Mouse (Mus musculus): ENCODE data around the gene Lpp.

Lpp gene

DNA sequence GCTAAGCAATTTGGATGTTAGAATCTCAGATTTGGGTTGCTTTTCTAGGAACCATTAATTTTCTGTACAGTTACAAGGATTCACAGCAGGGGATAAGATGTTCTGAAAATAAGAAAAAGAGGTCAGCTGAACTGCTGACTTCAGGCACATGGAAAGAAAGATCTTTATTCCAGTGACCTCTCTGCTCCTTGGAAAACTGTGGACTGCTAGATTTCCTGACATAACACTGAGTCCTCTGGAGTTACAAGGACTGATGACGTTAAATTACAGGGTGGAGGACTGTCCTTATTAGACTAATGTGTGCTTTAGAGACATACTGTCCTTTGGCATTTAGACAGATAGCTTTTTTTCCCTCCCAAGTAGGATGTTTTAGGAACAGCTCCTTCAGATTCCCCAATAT, 77.3 kb downstream of the Lpp start:
- no peak for DNase-seq (ENCODE audit: low spot score in 2 of 2)

DNA sequence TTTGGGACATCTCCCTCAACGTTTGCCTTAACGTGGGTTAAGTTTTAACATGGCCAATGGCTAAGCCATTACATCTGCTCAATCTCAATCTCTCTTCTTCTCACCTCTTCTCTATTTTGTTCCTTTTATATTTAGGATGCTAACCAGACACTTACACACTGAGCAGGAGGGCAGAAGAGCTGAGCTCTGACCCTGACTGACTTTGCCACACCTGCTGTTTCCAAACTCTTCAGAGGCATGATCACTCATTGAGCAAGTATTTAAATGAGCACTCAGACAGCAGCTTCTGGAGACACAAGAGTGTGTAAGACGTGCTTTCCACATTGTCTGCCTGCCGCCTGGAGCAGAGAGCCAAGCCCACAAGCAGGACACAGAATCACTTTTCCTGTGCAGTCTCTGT, 77.7 kb downstream of the Lpp start:
- no peak for DNase-seq (ENCODE audit: low spot score in 2 of 2)

DNA sequence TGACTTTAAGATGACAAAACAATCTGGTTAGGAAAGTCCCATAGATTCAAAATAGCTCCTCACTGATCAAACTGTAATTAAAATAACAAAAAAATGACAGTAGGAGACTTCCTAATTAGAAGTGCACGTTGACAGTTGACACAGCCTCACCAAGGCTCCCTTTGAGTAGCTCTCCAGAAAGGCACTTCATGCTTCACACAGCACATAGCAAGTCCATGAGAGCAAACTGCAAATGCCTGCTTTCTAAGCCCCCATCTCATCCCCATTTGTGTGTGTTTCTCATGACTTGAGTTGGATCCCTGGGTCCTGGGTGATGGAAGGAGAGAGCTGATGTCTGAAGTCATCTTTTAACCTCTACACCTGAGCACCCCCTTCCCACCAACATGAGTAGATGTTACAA, 78.5 kb downstream of the Lpp start:
- DNase-seq (ENCODE audit: low spot score in 2 of 2), result no peak

DNA sequence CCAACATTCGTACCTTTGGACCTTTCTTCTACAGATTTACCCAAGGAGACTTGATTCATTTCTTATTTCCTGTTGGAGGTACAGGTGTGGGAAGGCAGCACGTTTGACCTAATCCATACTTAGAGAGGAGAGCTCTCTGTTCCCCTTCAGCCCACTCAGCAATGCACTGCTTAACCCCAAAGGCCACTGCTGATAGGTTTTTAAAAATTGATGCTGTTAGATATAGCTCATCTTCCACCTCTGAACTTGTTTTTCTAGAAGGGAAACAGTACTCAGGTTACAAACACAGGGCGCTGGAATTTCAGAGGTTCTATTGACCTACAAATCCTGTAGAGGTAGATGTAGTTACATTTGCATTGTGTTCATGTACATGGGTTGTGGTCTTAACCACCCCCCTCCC, 80.7 kb downstream of the Lpp start:
- DNase-seq (ENCODE audit: low spot score in 2 of 2), result no peak

DNA sequence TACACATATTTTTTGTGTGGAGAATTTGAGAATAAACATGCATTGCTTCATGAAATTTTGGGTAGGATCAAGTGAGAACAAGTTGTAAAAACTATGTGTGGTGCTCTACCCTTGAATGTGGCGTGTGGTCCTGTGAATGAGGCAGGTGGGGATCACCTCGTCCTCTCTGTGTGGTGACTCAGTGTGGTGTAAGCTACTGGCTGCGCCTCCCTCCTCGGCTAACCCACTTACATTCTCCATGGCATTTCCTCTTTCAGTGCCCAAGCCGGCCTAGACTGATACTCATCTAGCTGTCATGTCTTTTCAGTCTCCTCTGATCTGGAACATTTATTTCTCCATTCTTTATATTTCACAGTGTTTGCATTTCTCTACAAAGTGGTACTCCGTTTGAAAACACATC, 81.5 kb downstream of the Lpp start:
- no peak for DNase-seq (ENCODE audit: low spot score in 2 of 2)

DNA sequence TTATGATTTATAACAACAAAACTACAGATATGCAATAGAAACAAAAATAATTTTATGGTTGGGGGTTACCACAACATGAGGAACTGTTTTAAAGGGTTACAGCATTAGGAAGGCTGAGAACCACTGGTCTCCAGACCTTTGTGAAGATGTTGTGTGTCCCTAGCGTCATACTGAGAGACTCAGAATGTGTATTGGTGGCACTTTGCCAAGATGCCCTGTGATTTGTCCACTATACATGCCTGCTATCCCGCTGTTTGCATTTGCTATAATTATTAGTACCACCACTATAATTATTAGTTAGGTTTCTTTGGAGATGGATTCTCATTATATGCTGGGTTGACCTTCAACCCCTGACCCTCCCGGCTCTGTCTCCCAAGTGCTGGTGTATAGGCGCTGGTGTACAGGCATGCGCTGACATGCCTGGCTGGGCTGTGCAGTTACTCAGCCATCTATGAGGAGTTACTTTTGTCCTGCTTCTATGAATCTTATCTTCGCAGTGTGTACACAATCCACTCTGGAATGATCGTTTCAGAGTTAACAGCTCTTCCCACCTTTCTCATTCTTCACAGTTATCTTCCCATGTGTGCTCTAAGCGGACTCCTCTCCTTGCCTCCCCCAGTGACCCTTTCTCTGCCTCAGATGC, 82.1 kb downstream of the Lpp start:
- DNase-seq (ENCODE audit: low spot score in 2 of 2), result no peak

DNA sequence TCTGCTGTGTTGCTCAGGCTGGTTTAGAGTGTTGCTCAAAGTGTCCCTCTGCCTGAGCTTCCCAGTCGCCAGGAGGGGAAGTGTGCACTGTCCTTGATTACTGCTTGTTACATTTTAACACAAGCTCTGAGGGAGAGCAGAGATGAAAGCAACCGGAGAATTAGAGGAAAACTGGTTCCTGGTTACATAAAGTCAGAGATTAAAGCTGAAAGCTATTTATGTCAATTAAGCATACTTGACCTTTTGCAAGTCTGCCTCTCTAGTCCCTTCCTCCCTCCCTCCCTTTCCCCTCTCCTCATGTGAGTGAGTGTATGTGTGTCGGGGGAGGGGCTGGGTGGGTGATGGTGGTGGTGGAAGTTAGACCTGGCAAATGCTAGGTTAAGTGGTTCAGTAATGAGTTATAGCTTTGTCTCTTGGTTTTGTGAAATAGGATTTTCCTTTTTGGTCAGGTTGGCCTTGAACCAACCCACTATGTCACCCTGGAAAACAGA, 83.6 kb downstream of the Lpp start:
- no peak for DNase-seq (ENCODE audit: low spot score in 2 of 2)

DNA sequence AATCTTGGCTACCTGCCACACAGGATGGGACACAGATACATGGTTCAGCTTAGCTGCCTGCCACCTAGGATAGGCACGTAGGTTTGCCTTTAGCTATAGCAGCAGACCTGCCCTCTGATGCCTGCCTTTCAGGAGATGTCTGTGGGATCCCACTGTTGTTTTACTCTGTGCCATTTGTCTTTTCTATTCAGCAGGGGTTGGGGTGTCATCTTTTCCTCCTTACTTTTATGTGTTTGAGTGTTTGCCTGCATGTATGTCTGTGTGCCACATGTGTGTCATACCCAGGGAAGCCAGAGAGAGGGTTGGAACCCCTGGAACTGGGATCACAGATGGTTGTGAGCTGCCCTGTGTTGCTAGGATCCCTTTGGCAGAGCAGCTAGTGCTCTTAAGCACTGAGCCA, 84.7 kb downstream of the Lpp start:
- DNase-seq (ENCODE audit: low spot score in 2 of 2), result no peak

DNA sequence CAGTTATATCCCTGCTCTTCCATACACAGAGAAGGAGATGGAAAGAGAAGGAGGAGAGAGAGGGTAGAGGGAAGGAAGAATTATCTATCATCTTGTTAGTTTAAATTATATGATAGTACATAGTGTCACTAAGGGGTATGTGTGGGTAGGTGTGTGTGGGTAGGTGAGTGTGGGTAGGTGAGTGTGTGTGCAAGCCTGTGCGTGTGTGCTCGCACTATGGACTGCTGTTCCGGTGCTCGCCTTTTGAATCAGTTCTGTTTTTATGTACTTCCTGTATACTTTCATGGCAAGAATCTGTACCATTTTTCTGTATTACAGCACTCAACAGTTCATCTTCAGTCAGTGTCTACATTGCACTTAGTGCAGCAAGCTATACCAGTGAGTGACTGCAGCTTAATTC, 85.5 kb downstream of the Lpp start:
- no peak for DNase-seq (ENCODE audit: low spot score in 2 of 2)

DNA sequence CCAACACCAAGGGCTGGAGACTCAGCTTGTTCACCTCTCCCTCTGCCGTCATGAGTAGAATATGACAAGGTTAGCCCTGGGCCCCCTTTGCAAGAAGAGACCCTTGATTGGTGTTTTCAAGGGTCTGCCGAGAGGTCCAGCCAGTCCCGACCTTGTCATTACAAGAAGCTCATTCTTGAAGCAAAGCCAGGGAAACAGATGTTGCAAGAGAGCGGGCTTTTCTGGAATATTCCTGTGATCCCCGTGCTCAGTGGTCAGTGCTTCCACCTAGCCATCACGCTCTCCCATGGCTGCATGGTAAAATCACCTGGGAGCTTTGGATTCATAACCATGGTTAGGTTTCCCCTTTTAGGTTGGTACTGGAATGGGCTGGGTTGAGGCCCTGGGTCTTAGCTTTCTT, 89.3 kb downstream of the Lpp start:
- DNase-seq (ENCODE audit: low spot score in 2 of 2), result no peak

DNA sequence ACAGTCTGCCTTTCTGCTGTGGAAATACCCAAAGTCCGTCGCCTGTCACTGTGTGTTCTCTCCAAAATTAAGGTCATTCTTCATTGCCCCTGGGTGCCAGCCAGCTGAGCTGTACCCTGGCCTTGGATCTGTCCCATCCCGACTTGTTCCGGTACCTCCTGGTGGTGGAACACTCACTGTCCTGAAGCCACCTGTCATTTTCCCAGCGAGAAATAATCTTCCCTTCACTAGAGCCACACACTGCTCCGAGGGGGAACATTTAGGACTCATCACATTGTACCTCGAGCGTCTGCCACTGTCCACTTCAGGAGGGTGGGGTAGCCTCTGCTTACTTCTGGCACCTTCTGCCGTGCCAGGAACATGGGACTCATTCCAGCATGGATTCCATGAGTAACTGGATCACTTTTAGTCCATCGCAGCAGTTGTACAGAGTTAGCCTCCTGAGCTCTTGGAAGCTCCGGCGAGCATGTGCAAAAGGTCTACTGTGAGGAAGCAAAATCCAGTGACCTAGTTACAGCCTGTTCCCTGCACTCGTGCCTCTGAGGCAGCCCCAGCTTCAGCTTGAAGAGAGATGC, 90.3 kb downstream of the Lpp start:
- peak in 1 of 2 experiments; percentile 21 for DNase-seq (ENCODE audit: low spot score in 2 of 2)

DNA sequence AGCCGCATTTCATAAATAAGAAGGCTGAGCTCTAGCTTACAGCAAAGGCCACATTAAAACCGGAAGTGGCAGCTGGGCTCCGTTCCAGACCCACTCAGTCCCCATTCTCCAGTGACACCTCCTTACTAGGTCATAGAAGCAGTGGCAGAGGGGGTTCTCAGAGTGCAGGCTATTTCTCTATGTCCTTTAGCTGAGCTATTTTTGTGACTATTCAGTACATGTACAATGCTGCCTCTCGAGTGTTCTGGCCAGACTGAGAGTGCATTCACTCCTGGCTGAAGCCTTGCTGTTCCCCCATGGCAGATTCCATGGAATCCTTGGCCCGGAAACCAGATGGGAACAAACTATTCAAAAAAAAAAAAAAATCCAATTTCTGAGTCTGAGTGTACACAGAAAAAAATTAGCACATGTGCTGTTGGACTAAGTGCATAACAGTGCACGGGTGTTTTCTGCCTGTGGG, 94.5 kb downstream of the Lpp start:
- DNase-seq (ENCODE audit: low spot score in 2 of 2), result peak in 1 of 2 experiments; percentile 14

DNA sequence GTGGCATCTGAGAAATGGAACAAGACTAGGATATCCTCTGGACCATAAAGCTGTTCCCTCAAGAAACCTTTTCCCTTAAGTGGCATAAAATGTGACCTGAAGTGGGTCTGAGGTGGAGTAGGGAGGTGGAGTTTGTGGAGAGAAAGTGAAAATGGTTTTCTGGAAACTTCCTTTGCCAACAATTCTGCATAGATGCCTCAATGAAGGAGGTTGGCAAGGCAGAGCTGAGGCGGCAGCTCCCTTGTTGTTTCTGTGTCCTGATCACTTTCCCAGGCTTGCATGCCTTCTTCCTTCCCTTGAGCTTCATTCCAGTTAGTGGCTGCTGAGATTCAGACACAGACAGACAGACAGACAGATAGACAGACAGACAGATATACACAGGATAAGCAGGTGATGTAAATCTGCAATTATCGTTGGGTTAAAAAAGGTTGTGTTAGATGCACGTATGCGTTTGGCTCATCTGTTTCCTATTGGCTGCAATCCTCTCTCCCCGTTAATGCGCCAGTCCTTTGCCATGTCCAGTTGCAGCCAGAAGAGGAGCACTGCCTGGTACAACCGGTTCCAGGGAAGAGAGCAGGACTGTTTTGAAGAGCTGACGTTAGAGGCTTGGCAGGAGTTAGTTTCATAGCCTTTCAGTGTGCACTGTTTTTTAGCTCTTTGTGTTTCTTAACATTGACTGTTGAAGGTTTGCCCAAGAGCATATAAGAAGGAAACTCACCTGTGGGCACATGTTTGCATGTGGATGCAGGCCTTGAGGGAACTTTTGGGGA, 96.4 kb downstream of the Lpp start:
- DNase-seq (ENCODE audit: low spot score in 2 of 2), result no peak

DNA sequence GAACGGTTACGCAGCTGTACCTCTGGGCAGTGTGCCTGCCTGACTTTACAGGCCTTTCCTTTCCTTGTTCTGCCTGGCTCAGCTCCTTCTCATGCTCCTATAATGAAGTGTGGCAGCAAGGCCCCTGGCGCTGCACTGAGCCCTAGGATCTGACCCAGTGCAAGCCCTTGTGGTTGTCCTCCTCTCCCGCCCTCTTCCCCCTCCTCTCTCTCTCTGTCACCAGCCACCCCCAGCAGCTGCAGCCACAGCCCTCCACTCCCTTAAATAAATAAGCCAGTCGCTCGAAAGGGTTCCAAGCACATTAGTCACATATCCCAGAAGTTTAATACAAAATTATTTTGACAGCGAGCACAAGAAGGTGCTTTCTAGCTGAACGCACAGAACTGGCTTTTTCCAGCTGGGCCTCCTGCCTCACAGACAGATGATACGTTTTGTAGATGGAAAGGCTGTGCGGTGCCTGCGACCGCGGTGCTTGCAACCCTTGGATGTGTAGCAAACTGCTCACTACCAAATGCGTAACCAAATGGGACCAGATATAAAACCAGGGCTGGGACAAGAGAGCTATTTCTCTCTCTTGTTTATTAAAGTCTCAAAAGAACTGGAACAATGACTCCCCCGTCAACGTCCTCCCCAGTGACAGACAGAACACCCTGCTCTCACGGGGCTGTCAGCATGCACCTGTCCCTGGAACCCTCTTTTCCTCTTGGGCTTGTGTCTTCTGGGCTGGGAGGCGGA, 97.6 kb downstream of the Lpp start:
- no peak for DNase-seq (ENCODE audit: low spot score in 2 of 2)

DNA sequence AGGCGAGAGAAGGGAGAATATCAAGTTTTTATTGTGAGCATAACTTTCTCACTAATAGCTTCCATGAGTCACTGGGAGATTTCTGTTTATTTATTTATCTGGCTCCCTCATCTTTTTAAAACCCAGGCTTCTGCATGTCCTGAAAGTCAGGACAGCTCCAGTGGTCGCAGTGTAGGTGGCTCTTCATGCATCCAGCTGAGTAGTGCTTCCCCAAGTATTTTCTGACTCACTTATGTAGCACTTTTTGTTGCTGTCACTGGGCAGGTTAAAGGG, 98.1 kb downstream of the Lpp start:
- no peak for DNase-seq (ENCODE audit: low spot score in 2 of 2)

DNA sequence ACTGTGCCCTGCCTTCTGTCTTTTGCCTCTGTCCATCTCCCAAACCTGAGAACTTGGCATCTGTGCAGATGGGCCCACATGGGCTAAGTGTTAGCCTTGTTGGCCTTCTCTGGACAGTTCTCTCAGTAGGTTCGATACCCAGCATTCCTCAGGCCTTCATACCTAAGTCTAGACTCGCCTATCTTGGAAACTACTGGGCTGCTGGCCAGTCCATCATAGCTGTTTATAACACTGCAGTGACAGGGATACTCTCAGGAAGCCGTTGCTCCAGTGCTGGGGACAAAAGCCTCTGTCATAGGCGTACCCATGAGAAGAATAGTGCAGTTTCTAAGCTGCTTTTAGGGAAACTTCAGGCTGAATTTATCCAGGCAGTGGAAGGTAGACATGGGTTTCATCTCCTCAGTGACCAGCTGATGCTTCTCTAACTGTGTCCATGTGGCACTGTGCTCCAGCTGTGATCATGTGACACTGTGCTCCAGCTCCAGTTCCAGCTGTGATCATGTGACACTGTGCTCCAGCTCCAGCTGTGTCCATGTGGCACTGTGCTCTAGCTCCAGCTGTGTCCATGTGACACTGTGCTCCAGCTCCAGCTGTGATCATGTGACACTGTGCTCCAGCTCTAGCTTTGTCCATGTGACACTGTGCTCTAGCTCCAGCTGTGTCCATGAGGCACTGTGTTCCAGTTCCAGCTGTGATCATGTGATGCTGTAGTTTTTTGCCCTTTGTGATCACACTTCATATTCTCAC, 99.1 kb downstream of the Lpp start:
- no peak for DNase-seq (ENCODE audit: low spot score in 2 of 2)

DNA sequence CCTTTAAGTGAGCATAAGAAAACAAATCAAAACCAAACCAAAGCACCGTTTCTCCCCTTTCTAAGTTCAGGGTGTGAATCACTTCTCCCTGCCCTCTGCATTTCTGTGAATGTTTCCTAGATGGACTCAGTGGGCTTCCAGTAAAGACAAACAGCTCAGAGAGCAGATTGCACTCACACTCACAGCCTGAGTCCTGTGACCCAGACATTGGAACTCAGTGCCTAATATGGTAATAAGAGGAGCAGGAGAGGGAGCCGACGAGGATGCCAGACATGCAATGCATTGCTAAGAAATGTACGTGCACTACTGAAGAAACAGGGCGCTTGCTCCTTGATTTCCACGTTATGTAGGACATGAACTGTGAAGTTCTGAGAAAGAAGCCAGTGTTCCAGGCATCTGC, 101.2 kb downstream of the Lpp start:
- no peak for DNase-seq (ENCODE audit: low spot score in 2 of 2)

DNA sequence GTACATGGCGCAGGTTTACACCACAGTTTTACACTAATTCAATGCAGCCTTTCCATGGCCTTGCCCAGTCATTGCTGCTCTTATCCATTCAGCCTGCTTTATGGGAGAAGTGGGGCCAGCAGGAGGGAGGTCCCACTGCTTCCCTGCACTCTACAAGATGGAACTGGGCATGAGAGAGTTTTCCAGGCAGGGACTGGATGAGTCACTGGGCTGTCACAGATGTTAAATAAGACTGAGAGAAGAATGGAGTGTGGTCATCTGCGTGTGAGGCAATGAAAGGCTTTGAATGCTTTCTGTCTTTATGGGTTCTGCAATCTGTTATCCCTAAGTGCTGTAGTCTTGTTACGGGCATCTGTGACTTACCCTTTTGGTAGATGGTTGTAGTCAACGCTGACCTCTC, 102.2 kb downstream of the Lpp start:
- no peak for DNase-seq (ENCODE audit: low spot score in 2 of 2)

DNA sequence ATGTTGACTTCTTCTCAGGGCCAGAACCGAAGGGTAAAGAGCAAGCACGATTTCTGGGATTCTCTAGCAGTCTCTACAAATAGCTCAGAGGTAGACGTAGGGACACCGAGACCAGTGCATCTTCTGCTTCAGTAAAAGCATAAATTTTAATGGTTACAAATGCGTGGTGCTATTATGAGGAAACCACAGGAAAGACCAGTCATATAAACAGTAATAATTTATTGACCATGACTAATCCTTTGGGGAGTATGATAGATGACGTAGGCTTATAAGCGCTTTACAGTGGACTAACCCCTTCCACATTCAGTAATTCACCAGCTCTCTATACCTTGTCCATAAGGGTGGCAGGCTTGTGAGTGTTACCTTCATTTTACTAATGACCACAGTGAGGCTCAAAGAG, 103.3 kb downstream of the Lpp start:
- no peak for DNase-seq (ENCODE audit: low spot score in 2 of 2)

DNA sequence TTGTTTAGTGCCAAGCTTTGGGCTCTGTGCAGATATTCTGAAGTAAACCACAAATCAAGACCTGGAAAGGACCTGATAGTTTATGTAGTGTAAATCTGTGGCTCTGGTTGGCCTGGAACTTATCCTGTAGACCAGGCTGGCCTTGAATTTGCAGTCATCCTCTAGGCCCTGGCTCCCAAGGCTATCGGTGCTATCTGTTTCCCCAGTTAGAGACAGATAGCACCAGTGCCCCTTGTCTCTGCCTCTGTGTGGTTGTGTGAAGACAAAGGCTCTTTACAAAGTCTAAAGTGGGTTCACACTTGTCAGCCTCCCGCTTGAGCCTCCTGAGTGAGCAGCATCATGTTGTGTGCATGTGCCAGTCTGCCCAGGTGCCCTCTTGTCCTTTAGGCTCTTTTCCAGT, 104.1 kb downstream of the Lpp start:
- DNase-seq (ENCODE audit: low spot score in 2 of 2), result no peak

DNA sequence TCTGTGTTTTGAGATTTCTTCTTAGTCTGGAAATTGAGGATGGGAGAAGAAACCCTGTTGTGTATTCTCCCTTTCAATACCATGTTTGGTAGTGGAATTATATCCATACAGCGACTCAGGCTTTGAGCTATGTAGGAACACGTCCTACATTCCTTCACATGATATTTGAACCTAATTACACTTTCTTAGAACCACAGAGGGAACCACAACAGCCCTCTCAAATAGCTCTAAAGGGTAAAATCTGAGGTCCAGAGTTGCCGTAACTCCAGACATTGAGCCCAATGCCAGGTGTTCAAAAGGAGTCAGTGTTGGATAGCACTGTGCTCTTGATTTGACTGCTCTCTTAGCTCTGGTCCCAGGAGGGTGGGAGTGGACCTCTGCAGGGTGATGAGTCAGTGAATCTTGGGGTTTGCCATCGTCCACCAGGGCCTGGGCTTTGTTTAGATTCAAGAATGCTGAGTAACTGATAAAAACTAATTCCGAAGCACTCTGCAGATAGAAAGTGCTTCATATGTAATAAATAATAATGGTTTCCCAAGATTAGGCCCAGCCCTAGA, 104.9 kb downstream of the Lpp start:
- no peak for DNase-seq (ENCODE audit: low spot score in 2 of 2)

DNA sequence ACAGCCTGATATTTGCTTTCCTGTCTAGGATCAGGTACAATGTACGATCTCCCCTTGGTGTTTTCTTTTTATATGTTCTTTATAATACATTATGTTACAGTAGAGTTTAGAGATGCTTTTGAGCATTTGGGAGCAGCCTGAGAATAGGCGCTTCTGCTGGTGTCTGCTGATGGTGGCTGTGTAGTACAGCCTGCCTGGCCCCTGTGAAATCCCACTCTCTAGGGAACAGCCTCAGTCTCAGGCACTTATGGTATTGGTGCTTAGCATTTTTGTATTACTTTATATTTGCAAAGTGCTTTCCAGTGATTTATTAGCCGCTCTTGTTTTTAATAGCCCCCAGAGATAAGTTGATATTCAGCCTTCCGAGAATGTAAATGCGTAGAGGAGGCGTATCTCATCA, 107.9 kb downstream of the Lpp start:
- DNase-seq (ENCODE audit: low spot score in 2 of 2), result no peak

Measured in right cerebral cortex, postnatal 36 days (tissue).